Mouse (Mus musculus) liver, embryonic 14.5 days (tissue): ENCODE measurements at regions not wholly inside any gene's neighbourhood (a gene's known extent, or its start where the extent isn't known, plus 50 kb on each side); places are given as distances from the start of the nearest gene placed in this dataset.

Experiments
- CTCF ChIP-seq: IDR thresholded peaks from 2 replicates; pipeline ENCODE4 v1.5.1; 2016; ENCODE audit warnings: antibody characterized with exemption, low read depth, control low read depth
- EP300 ChIP-seq: IDR thresholded peaks from 2 replicates; pipeline ENCODE4 v1.6.1; 2016; ENCODE audit warnings: antibody characterized with exemption, low read depth

DNA sequence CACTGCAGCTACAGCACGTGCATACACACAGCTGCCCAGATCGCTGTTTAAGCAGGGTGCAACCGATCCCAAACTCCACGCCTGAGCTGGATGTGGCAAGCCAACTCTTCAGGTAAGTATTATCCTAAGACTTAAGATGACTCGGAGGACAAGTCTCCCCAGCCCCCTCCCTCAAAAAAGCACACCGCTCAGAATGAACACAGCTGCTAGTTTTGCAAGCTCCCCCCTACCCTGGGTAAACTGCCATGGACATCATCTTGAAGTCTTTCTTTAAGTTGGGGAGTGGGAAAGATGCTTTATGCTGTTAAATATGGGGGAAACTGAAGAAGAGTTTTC, 448.1 kb downstream of the Cd83 start:
- TF ChIP-seq EP300 (no peak), CTCF (no peak)
